Mouse (Mus musculus) liver, adult 2 months (tissue): ENCODE measurements at regions not wholly inside any gene's neighbourhood (a gene's known extent, or its start where the extent isn't known, plus 50 kb on each side); places are given as distances from the start of the nearest gene placed in this dataset.

Source experiments
- CTCF ChIP-seq: fragments of 200-500 bp; IDR thresholded peaks from 2 replicates; pipeline ENCODE4 v1.5.1; 2011; ENCODE audit warnings: low read depth, low read length, control low read depth
- POLR2A ChIP-seq: fragments of 200-500 bp; IDR thresholded peaks from 2 replicates; pipeline ENCODE4 v1.6.1; 2011; ENCODE audit warnings: low read length, control low read depth; ENCODE audit not compliant: insufficient read depth; ENCODE audit errors: extremely low read depth

DNA sequence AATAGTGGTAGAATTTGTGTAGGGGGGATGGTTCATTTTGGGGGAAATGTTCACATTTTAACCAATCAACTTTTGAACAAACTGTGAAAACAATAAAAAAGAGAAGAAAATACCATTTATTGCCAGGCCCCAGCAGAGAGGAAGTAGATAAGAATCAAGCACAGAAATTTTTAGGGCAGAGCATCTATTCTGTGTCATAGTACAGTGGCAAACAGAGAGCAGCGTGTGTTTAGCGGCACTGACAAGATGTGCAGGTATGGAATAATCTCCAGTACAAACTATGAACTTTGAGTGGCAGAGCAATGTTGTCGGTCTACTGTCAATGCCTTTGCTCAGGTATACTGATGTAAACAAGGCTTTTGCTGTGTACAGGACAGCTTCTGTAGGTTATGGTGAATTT, 99.4 kb upstream of the Bmper start:
- TF ChIP-seq CTCF = no peak
- no peak for TF ChIP-seq POLR2A
